Mouse (Mus musculus) adrenal gland, postnatal 14 days (tissue): ENCODE results near the gene Tmem179. TPM values are rescaled to one million over a fixed set of nuclear protein-coding genes. Genes with fewer than 3 reads are reported as not detected.

ENCODE experiments used
- DNase-seq: peaks from one replicate; pipeline ENCODE4 v3.0.0; 2021; ENCODE audit warnings: mixed read lengths
- total RNA-seq: library from RNA; stranded (reverse); gene quantifications from 2 replicates; pipeline ENCODE4 v1.2.3, GENCODE M21; 2021

Gene Tmem179
- total RNA-seq, 1 experiment from 2014 or later: 3.9 TPM

- no peak for DNase-seq
Measured at GRCm38 (mm10) chr12:112463750-112464444, 52.6 kb downstream of the Tmem179 start.

DNA sequence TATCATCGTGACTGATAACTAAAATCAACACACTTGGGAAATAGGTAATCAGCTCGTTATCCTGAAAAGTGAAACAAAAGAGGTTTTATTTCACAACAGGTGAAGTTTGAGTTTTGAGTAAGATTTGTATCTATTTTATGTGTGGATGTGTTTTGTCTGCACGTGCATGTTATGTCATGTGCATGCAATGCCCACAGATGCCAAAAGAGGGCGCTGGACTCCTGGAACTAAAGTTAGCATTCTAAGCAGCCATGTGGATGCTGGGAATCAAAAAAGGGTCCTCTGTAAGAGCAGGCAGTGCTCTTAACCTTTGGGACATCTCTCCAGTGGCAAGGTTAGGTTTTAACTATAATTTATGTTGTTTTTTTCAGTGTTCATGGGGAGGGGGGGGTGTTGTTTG is 53.3 kb downstream of the Tmem179 start:
- DNase-seq: no peak

GRCm38 (mm10) chr12:112462423-112462822 is 54.1 kb downstream of the Tmem179 start:
- no peak for DNase-seq

DNA sequence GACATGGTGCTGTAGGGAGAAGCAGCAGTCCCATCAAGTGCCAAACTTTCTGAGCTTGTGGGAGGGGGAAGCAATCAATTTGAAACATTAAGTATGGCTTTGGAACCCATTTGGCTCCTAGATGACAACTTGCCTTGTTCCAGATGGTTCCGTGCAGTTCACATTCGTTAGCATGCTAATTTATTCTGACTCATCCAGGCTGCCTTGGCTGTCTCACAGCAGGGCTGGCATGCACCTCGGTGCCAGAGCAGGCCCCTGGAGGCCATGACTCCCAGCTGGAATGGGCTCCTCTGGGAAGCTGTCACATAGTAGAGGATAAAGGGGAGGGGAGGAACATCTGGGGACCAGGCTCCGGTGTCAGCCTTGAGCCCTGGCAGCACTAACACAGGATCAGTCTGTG is 58.7 kb downstream of the Tmem179 start:
- peak; percentile 70 for DNase-seq

GRCm38 (mm10) chr12:112456144-112456713 is 60.3 kb downstream of the Tmem179 start:
- DNase-seq: no peak

DNA sequence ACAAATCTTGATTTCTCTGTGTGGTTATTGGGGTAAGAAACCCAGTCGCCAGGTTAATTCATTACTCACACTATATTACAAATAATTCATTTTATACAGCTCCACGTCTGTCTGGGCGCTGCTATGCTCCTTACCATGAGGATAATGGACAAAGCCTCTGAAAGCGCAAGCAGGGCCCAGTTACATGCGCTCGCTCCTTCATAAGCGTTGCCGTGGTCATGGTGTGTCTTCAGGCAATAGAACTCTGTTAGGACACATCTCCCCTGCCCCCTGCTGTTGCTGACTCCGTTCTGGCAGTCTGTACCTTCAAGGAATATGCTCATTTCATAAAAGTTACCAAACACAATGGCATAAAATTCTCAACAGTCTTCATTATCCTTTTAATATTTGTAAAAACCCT is 64.7 kb downstream of the Tmem179 start:
- DNase-seq: no peak

DNA sequence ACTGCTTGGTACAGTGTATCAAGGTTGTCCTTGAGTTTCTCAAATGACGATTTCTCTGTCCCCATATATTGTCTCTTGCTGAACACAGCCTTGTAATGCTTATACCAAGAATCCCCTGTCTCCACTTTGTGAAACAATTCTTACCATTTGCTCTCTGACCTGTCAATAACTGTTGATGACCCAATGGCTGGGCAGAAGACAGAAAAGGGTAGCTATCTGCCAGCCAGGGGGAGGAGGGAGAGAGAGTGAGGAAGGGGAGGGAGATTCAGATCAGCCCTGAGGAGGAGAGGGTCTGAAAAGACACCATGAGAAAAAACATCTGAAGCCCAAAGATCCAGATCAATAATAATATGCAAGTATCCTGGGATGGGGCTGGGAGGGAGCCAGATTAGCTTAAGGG is 65.2 kb downstream of the Tmem179 start:
- no peak for DNase-seq

DNA sequence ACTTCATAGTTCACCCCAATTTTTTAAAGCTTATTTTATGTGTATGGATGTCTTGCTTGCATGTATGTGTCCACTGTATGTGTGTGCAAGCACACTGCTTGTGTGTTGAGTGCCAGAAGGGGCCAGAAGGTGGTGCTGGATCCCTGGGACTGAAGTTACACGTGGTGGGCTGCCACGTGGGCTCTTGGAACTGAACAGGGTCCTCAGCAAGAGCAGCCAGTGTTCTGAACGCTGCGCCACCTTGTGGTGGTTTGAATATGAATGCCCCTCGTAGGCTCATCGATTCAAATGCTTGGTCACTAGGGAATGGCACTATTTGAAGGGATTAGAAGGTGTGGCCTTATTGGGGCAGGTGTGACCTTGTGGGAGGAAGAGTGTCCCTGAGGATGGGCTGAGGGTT is 65.7 kb downstream of the Tmem179 start:
- peak; percentile 61 for DNase-seq

Other genes with a start within 250 kb of the Tmem179 start
- gene A530016L24Rik, start 27.3 kb downstream of the Tmem179 start, total RNA-seq: 11.8 and 17.0 TPM in 2 replicates
- 25.3 and 33.2 TPM in 2 replicates for gene Inf2, start 72.0 kb upstream of the Tmem179 start, total RNA-seq
- 34.1 and 37.6 TPM in 2 replicates for gene Adssl1, start 103.3 kb upstream of the Tmem179 start, total RNA-seq
- gene Siva1, start 127.9 kb upstream of the Tmem179 start, total RNA-seq: 48.4 and 54.1 TPM in 2 replicates
- 245 and 247 TPM in 2 replicates for gene Akt1, start 158.1 kb upstream of the Tmem179 start, total RNA-seq
- gene Zbtb42, start 162.1 kb upstream of the Tmem179 start, total RNA-seq: 2.8 and 4.6 TPM in 2 replicates
- 29.1 and 33.0 TPM in 2 replicates for gene Cep170b, start 203.7 kb upstream of the Tmem179 start, total RNA-seq
- gene Pld4, start 243.9 kb upstream of the Tmem179 start, total RNA-seq: 6.4 and 19.9 TPM in 2 replicates